Mouse (Mus musculus): Measurements from ENCODE around the gene Mtch2. TPM values are rescaled to one million over a fixed set of nuclear protein-coding genes. Genes with fewer than 3 reads are reported as not detected.

Gene Mtch2
- polyA plus RNA-seq, 1 experiment from 2014 or later = 152 TPM

DNA sequence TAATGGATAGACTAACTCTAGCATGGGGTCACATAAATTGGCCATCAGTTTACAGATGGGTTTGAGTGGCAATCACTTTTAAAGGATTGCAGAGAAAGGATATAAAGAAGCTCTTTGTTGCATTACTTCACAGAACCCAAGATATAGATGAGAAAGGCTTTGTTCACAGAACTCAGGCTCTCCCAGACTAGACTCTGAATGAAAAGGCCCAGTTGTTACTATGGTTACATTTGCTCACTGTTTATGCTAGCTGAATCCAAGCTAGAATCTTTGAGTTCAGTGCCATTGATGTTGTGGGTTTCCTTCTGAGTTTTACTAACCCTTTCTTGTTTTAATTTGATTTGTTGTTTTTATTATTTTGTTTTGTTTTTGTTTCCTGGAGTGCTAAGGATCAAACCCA is 17.2 kb downstream of the Mtch2 start:
- H3K4me3 ChIP-seq (replicated peaks) = no peak overlapping the region
- H3K4me2 ChIP-seq = no peak overlapping the region
- no peak overlapping the region for H3K27ac ChIP-seq
- no peak overlapping the region for H3K9ac ChIP-seq
- DNase-seq (no peak), ATAC-seq (ENCODE audit: low read depth) (no peak)
- H3K27me3 ChIP-seq = no peaks in the 10 kb centered on the region
- H3K4me1 ChIP-seq (replicated peaks) = peaks cover 26% of the 10 kb centered on the region
- H3K9me3 ChIP-seq (replicated peaks) = no peaks in the 10 kb centered on the region
- peaks cover 77% of the 10 kb centered on the region for H3K36me3 ChIP-seq

DNA sequence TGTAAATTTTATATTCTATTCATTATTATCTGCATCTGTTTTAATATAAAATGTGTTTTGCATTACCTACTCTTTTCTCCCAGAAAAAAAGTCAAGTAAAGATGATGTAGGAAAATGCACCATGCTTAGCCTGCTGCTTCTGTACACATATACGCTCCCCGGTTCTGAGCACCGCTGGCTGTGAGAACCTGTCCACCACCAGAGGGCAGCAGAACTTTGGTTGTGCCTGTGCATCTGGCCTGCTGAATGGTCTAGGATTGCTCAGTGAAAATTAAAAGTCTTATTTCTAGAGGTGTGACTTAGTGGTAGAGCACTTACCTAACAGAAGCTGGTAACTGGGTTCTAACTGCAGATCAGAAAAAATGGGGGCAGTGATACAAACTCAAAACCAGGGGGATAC is 19.6 kb downstream of the Mtch2 start:
- ATAC-seq (ENCODE audit: low read depth) (peak; percentile 47), DNase-seq (peak; percentile 74)
- Histone ChIP-seq H3K9ac (0 out of 2 replicates have a peak overlapping the region, but pooled peaks have one; percentile 43), H3K4me3 (replicated peaks) (no peak overlapping the region), H3K4me1 (replicated peaks) (peaks cover 49% of the 10 kb centered on the region), H3K27ac (peak overlapping the region; percentile 70), H3K27me3 (no peaks in the 10 kb centered on the region), H3K4me2 (no peak overlapping the region), H3K36me3 (peaks cover 56% of the 10 kb centered on the region), H3K9me3 (replicated peaks) (no peaks in the 10 kb centered on the region)
- WGBS (ENCODE audit: insufficient replicate concordance) = 34% methylated on average over 3 of the region's 3 CpGs

DNA sequence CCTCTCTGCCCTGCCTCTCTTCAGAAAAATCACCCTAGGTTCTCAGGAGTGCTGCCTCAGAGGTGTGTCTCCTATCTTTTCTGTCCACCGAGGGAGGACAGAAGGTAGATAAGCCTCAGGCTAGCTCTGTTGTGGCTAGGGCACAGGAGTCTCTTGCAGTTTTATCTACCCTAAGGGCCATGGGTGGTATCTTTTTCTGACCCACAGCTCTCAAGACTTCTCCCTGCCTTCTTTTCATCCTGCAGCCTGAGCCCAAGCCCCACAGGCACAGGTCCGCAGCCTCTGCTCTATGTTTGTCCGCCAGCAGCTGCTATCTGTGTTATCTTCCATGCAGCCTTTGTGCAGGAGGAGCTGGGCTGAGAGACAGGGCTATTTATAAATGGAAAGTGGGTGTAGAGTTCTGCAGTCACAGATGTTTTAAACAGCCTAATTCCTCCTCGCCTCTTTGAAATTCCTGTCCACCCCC is 23.2 kb downstream of the Mtch2 start:
- H3K27ac ChIP-seq = peak overlapping the region; percentile 92
- ATAC-seq (ENCODE audit: low read depth) = peak; percentile 93
- H3K36me3 ChIP-seq = peaks cover 23% of the 10 kb centered on the region
- H3K4me3 ChIP-seq (replicated peaks) = peak overlapping the region; percentile 15
- peak overlapping the region; percentile 57 for H3K9ac ChIP-seq
- H3K4me1 ChIP-seq (replicated peaks) = peaks cover 59% of the 10 kb centered on the region
- H3K27me3 ChIP-seq = no peaks in the 10 kb centered on the region
- DNase-seq = peak; percentile 76
- H3K4me2 ChIP-seq = peak overlapping the region; percentile 60
- WGBS (ENCODE audit: insufficient replicate concordance) = 6% methylated on average over 4 of the region's 4 CpGs
- no peaks in the 10 kb centered on the region for H3K9me3 ChIP-seq (replicated peaks)

DNA sequence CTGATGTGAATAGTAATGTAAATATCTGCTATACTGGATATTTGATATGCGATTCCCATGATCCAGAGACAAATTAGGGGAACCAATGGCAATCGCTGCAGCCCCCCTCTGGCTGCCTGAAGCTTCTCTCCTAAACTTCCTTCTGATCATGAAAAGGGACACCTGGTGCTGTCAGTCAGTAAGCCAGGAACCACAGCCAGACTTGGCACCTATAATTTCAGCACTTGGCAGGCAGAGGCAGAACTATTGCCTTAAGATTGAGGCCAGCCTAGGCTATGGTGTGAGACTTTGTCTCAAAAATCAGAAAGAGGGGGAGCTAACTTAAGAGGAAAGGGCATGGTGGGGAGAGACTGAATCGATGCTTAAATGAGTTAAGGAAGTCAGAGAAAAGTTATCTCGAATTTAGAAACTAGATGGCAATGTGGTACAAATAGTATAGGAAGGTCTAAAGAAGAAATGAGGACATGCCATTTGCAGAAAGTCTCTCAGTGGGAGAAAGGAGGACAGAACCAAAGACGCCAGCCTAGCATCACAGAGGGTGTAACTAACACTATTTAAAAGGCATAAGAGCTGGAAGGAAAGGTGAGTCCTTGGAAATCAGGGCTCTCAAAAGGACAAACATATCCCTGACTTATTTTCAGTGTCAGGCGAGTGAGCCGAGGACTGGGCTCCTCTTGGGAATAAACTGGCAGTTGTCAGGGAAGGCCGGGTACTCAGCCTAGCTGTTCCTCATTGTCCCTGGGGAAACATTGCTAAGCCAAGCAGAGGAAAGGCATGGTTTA is 24.4 kb downstream of the Mtch2 start:
- no peak overlapping the region for H3K4me3 ChIP-seq (replicated peaks)
- H3K9ac ChIP-seq = peak overlapping the region; percentile 57; the same call in 1 of the 2 replicates
- ATAC-seq (ENCODE audit: low read depth) = no peak
- DNase-seq = no peak
- H3K9me3 ChIP-seq (replicated peaks) = no peaks in the 10 kb centered on the region
- peaks cover 12% of the 10 kb centered on the region for H3K36me3 ChIP-seq
- peaks cover 59% of the 10 kb centered on the region for H3K4me1 ChIP-seq (replicated peaks)
- peak overlapping the region; percentile 92 for H3K27ac ChIP-seq
- 63% methylated on average over 8 of the region's 8 CpGs for WGBS (ENCODE audit: insufficient replicate concordance)
- H3K4me2 ChIP-seq = peak overlapping the region; percentile 60
- no peaks in the 10 kb centered on the region for H3K27me3 ChIP-seq

DNA sequence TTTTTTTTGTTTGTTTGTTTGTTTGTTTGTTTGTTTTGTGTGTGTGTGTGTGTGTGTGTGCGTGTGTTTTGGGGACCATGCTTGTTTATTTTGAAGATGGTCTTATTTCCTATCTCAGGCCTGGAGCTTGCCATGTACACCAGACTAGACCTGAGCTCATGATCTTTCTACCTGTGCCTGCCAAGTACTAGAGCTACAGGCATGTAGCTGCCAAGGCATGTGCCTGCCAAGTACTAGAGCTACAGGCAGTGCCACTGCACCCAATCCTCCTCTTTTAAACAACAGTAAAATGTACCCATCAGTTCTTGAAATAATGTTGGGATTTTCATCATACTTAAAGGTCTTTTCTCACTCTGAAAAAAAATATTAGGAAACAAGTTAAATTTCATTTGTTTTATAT is 27.1 kb downstream of the Mtch2 start:
- WGBS (ENCODE audit: insufficient replicate concordance) = 64% methylated on average over 1 of the region's 1 CpGs
- no peaks in the 10 kb centered on the region for H3K36me3 ChIP-seq
- H3K4me2 ChIP-seq = no peak overlapping the region
- H3K27ac ChIP-seq = no peak overlapping the region
- no peaks in the 10 kb centered on the region for H3K9me3 ChIP-seq (replicated peaks)
- ATAC-seq (ENCODE audit: low read depth) (no peak), DNase-seq (no peak)
- H3K9ac ChIP-seq = no peak overlapping the region
- H3K4me1 ChIP-seq (replicated peaks) = peaks cover 36% of the 10 kb centered on the region
- no peak overlapping the region for H3K4me3 ChIP-seq (replicated peaks)
- H3K27me3 ChIP-seq = peaks cover 7% of the 10 kb centered on the region

DNA sequence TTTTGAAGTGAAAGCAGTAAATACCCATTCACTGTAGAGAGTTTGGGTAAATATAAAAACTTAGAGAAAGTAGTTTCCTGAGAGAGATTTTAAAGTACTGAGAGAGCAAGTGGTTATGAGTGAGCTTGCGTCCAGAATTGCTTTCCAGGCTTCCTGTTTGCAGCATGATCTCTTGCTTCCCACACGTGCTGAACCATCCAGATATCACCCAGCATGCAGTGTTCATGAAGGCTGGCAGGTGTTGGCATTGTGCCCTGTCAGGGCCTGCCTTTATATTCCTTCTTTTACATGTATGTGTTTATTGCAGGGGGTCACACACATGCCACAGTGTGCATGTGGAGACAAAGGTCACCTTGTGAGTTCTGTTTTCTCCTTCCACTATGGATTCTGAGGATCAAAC is 28.3 kb downstream of the Mtch2 start:
- 49% methylated on average over 2 of the region's 2 CpGs for WGBS (ENCODE audit: insufficient replicate concordance)
- no peak for DNase-seq
- no peak for ATAC-seq (ENCODE audit: low read depth)

DNA sequence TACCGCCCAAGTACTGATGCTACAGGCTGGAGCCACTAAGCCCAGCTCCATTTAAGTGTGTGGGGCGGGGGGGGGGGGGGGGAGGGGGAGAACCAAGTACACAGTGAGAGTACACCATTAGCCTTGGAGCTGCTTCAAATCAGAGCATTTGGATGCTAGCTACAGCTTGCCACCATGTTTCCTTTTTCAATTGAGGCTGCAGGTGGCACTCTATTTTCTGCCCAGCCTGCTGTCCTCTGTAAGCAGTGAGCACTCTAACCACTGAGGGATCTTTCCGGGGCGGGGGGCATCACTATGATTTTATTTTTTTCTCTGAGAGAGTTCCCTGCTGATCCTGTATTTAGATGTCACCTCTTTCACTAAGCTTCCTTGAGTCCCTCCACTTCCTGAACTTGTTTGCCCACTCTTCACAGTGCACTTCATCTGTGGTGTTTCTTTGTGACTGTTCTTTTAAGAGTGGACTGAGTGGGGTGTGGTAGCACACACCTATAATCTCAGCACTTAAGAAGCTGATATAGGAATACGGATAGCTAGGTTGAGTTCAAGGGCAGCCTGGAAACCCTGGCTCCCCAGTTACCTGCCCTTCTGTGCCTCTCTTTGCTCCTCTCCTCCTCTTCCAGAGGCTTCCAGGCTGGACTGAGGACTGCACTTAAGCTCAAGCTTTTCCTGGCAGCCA is 30.8 kb downstream of the Mtch2 start:
- H3K4me2 ChIP-seq = no peak overlapping the region
- H3K4me1 ChIP-seq (replicated peaks) = peaks cover 17% of the 10 kb centered on the region
- WGBS (ENCODE audit: insufficient replicate concordance) = 62% methylated on average over 4 of the region's 5 CpGs
- no peak overlapping the region for H3K27ac ChIP-seq
- H3K27me3 ChIP-seq = peaks cover 30% of the 10 kb centered on the region
- no peak overlapping the region for H3K9ac ChIP-seq
- ATAC-seq (ENCODE audit: low read depth) = no peak
- no peak for DNase-seq
- H3K9me3 ChIP-seq (replicated peaks) = no peaks in the 10 kb centered on the region
- no peak overlapping the region for H3K4me3 ChIP-seq (replicated peaks)
- no peaks in the 10 kb centered on the region for H3K36me3 ChIP-seq

More for the DNA sequence above, 28.3 kb downstream of the Mtch2 start:
- Histone ChIP-seq H3K27me3 (peaks cover 13% of the 10 kb centered on the region), H3K27ac (no peak overlapping the region), H3K4me2 (no peak overlapping the region), H3K36me3 (no peaks in the 10 kb centered on the region), H3K4me1 (replicated peaks) (peaks cover 36% of the 10 kb centered on the region), H3K9me3 (replicated peaks) (no peaks in the 10 kb centered on the region), H3K4me3 (replicated peaks) (no peak overlapping the region), H3K9ac (no peak overlapping the region)

DNA sequence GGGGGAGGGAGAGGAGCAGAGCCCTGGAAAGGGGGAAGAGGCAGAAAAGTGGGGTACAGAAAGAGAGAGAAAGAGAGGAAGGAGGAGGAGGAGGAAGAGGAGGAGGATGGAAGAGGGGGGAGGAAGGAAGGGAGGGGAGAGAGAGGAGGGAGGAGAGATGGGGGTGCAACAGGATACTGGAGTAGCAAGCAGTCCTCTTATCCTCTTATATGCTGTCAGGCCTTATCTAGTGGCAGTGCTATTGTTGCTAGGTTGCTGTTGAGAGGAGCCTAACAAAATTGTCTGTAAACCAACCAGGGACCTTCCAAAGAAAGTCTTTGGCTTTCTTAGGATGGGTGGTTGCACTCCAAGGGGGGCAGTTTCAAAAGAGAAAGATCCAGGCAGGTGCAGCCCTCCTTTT is 32.5 kb downstream of the Mtch2 start:
- ATAC-seq (ENCODE audit: low read depth) = no peak
- DNase-seq = no peak
- no peak overlapping the region for H3K4me2 ChIP-seq
- H3K9ac ChIP-seq = no peak overlapping the region
- 0 out of 2 replicates have a peak, but pooled peaks cover 3% of the 10 kb centered on the region for H3K9me3 ChIP-seq (replicated peaks)
- no peak overlapping the region for H3K27ac ChIP-seq
- H3K4me1 ChIP-seq (replicated peaks) = peaks cover 17% of the 10 kb centered on the region
- no peaks in the 10 kb centered on the region for H3K36me3 ChIP-seq
- peaks cover 47% of the 10 kb centered on the region for H3K27me3 ChIP-seq
- H3K4me3 ChIP-seq (replicated peaks) = no peak overlapping the region

DNA sequence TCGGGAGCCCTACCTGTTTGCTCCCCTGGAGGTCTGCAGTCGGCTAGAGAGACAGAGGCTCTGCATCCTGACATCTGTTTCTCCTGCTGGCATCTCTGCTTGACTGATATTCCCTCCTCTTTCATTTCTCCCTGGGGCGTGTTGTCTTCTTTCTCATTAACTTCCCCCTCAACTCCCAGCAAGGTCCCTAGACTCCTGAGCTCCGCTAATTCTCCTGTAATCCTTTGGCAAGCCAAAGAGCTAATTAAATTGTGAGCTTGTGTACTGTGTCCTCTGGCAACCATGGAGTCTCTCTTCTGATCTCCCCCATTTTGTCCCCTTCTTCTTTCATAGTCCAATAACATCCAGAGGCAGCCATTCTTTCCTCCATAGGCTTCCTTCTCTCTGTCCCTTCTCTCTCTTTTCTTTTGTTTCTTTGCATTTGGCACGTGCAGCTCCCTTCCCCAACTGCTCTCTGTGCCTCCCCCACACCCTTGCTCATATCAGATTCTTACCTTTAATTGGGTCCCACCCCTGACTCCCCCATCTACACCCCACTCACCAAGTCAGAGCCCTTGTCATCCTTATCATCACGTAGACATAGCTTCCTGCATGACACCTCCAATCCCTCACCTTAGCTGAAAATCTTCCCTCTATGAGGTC is 33.3 kb downstream of the Mtch2 start:
- Histone ChIP-seq H3K4me1 (replicated peaks) (peaks cover 20% of the 10 kb centered on the region), H3K4me3 (replicated peaks) (no peak overlapping the region), H3K4me2 (no peak overlapping the region), H3K9me3 (replicated peaks) (0 out of 2 replicates have a peak, but pooled peaks cover 3% of the 10 kb centered on the region), H3K9ac (no peak overlapping the region), H3K27ac (no peak overlapping the region), H3K27me3 (peaks cover 56% of the 10 kb centered on the region), H3K36me3 (no peaks in the 10 kb centered on the region)
- ATAC-seq (ENCODE audit: low read depth) (no peak), DNase-seq (no peak)
- WGBS (ENCODE audit: insufficient replicate concordance) = 32% methylated on average over 6 of the region's 6 CpGs

DNA sequence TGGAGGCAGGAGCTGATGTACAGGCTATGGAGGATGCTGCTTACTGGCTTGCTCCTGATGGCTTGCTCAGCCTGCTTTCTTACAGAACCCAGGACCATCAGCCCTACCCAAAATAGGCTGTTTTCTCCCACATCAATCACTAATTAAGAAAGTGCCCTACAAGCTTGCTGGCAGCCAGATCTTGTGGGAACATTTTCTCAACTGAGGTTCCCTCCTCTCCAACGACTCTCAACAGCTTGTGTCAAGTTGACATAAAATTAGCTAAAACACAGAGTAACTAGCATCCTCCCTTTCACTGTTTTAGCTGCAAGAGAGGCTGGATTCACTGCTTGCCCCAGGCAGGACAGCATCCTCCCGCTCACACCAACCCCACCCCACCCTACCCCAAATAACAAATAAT is 34.9 kb downstream of the Mtch2 start:
- H3K4me2 ChIP-seq = no peak overlapping the region
- H3K4me3 ChIP-seq (replicated peaks) = no peak overlapping the region
- 67% methylated on average over 2 of the region's 2 CpGs for WGBS (ENCODE audit: insufficient replicate concordance)
- no peak overlapping the region for H3K27ac ChIP-seq
- no peak overlapping the region for H3K9ac ChIP-seq
- no peaks in the 10 kb centered on the region for H3K36me3 ChIP-seq
- H3K4me1 ChIP-seq (replicated peaks) = peaks cover 28% of the 10 kb centered on the region
- peaks cover 71% of the 10 kb centered on the region for H3K27me3 ChIP-seq
- DNase-seq = no peak
- ATAC-seq (ENCODE audit: low read depth) = no peak
- H3K9me3 ChIP-seq (replicated peaks) = 0 out of 2 replicates have a peak, but pooled peaks cover 3% of the 10 kb centered on the region

DNA sequence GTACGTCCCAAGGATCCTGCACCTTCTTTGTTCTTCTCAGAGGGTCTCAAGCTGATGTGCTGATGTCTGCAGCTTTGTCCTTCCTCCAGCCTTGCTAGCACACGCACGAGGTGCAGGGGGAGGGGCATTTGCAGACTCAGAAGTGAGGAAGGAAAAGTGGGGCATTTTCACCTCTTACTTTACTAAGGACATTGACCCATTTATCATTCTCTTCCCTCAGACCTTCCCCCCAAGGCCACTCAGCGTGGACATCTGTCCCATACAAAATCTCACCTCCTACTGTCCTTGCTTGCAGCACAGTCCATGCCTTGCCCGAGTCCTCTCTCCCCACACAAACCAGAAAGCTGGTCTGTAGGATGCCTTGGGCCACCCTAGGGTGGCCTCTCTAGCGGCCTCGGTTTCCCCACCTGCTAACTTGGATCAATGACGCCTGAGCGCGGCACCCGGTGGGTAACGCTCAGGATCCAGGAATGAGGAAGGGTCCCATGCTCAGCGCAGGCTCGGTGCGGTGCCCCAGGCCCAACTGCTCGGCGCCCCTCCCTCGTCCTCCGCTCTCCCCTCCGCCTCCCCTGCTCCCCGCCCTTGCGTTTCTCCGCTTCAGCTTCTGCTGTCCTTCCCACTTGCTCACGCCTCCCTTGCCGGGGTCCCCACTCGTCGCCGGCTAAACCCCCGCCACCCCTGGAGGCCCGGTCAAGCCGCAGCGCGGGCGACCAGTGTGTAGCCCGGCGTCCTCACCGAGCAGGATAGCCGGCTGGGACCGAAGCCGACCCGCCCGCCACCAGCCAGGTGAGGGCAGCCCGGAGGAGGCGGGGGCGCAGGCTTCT is 38.5 kb downstream of the Mtch2 start, which contains the start of gene C1qtnf4:
Gene C1qtnf4, plus strand, starts transcription at position 643 of the 824 bp plus-strand sequence.
- Histone ChIP-seq H3K27me3 (peaks cover 93% of the 10 kb centered on the region), H3K9ac (peak within 1 kb of the TSS; percentile 42; the same call in 1 of the 2 replicates), H3K4me1 (replicated peaks) (peaks cover 34% of the 10 kb centered on the region), H3K4me3 (replicated peaks) (peak within 1 kb of the TSS; percentile 44), H3K27ac (no peak within 1 kb of the TSS), H3K36me3 (no peaks in the 10 kb centered on the region), H3K9me3 (replicated peaks) (0 out of 2 replicates have a peak, but pooled peaks cover 3% of the 10 kb centered on the region), H3K4me2 (peak within 1 kb of the TSS; percentile 63)
- ATAC-seq (ENCODE audit: low read depth) (no peak), DNase-seq (no peak)
- WGBS (ENCODE audit: insufficient replicate concordance) = 2% methylated on average over 45 of the region's 45 CpGs

All from liver, embryonic 13.5 days (tissue).